Mouse (Mus musculus): ENCODE measurements around the gene Daw1. TPM values are rescaled to one million over a fixed set of nuclear protein-coding genes. Genes with fewer than 3 reads are reported as not detected.

Gene Daw1
- polyA plus RNA-seq, 1 experiment: not detected

GRCm38 (mm10) chr1:83120312-83120711 lies 39.2 kb upstream of the Daw1 start:
- H3K4me1 ChIP-seq (ENCODE audit: control insufficient read depth, insufficient read depth, insufficient read length, low read length): peaks cover 7% of the 10 kb centered on the region

GRCm38 (mm10) chr1:83123201-83123600 lies 36.4 kb upstream of the Daw1 start:
- 95% methylated on average over 2 of the region's 2 CpGs for WGBS
- Histone ChIP-seq H3K27me3 (ENCODE audit: control insufficient read depth, insufficient read depth, low read length) (no peaks in the 10 kb centered on the region), H3K36me3 (ENCODE audit: control insufficient read depth, insufficient read depth, low read length) (no peaks in the 10 kb centered on the region), H3K4me3 (ENCODE audit: low read depth, low read length) (no peak overlapping the region), H3K27ac (ENCODE audit: insufficient read depth, low read depth, low read length) (no peak overlapping the region), H3K4me1 (ENCODE audit: control insufficient read depth, insufficient read depth, insufficient read length, low read length) (no peaks in the 10 kb centered on the region)
- TF ChIP-seq POLR2A (IDR thresholded peaks at IDR 0.05; ENCODE audit: low read depth, low read length) (no peak), CTCF (IDR thresholded peaks at IDR 0.05; ENCODE audit: extremely low read depth, insufficient read length, insufficient replicate concordance, low read depth, low read length) (no peak)

More at GRCm38 (mm10) chr1:83120312-83120711, 39.2 kb upstream of the Daw1 start:
- Histone ChIP-seq H3K27me3 (ENCODE audit: control insufficient read depth, insufficient read depth, low read length) (no peaks in the 10 kb centered on the region), H3K4me3 (ENCODE audit: low read depth, low read length) (no peak overlapping the region), H3K36me3 (ENCODE audit: control insufficient read depth, insufficient read depth, low read length) (no peaks in the 10 kb centered on the region), H3K27ac (ENCODE audit: insufficient read depth, low read depth, low read length) (no peak overlapping the region)
- TF ChIP-seq POLR2A (IDR thresholded peaks at IDR 0.05; ENCODE audit: low read depth, low read length) (no peak), CTCF (IDR thresholded peaks at IDR 0.05; ENCODE audit: extremely low read depth, insufficient read length, insufficient replicate concordance, low read depth, low read length) (no peak)
- WGBS: 90% methylated on average over 3 of the region's 3 CpGs

- no peaks in the 10 kb centered on the region for H3K27me3 ChIP-seq (ENCODE audit: control insufficient read depth, insufficient read depth, low read length)
- H3K4me1 ChIP-seq (ENCODE audit: control insufficient read depth, insufficient read depth, insufficient read length, low read length): no peaks in the 10 kb centered on the region; the same call in 1 of the 2 replicates
- no peak overlapping the region for H3K4me3 ChIP-seq (ENCODE audit: low read depth, low read length)
- H3K27ac ChIP-seq (ENCODE audit: insufficient read depth, low read depth, low read length): no peak overlapping the region
- WGBS: 21% methylated on average over 7 of the region's 7 CpGs
- no peak for TF ChIP-seq CTCF (IDR thresholded peaks at IDR 0.05; ENCODE audit: extremely low read depth, insufficient read length, insufficient replicate concordance, low read depth, low read length)
- no peak for TF ChIP-seq POLR2A (IDR thresholded peaks at IDR 0.05; ENCODE audit: low read depth, low read length)
- no peaks in the 10 kb centered on the region for H3K36me3 ChIP-seq (ENCODE audit: control insufficient read depth, insufficient read depth, low read length)
Measured at GRCm38 (mm10) chr1:83135829-83136228, 23.7 kb upstream of the Daw1 start.

GRCm38 (mm10) chr1:83137847-83138246 lies 21.7 kb upstream of the Daw1 start:
- WGBS: 84% methylated on average over 8 of the region's 8 CpGs
- no peaks in the 10 kb centered on the region for H3K27me3 ChIP-seq (ENCODE audit: control insufficient read depth, insufficient read depth, low read length)
- H3K27ac ChIP-seq (ENCODE audit: insufficient read depth, low read depth, low read length): no peak overlapping the region
- H3K36me3 ChIP-seq (ENCODE audit: control insufficient read depth, insufficient read depth, low read length): no peaks in the 10 kb centered on the region
- no peak for TF ChIP-seq POLR2A (IDR thresholded peaks at IDR 0.05; ENCODE audit: low read depth, low read length)
- no peak for TF ChIP-seq CTCF (IDR thresholded peaks at IDR 0.05; ENCODE audit: extremely low read depth, insufficient read length, insufficient replicate concordance, low read depth, low read length)
- H3K4me3 ChIP-seq (ENCODE audit: low read depth, low read length): no peak overlapping the region
- peaks cover 5% of the 10 kb centered on the region; the same call in 1 of the 2 replicates for H3K4me1 ChIP-seq (ENCODE audit: control insufficient read depth, insufficient read depth, insufficient read length, low read length)

- no peak for TF ChIP-seq CTCF (IDR thresholded peaks at IDR 0.05; ENCODE audit: extremely low read depth, insufficient read length, insufficient replicate concordance, low read depth, low read length)
- no peak for TF ChIP-seq POLR2A (IDR thresholded peaks at IDR 0.05; ENCODE audit: low read depth, low read length)
- H3K27me3 ChIP-seq (ENCODE audit: control insufficient read depth, insufficient read depth, low read length): no peaks in the 10 kb centered on the region
- no peaks in the 10 kb centered on the region for H3K36me3 ChIP-seq (ENCODE audit: control insufficient read depth, insufficient read depth, low read length)
- no peak overlapping the region for H3K27ac ChIP-seq (ENCODE audit: insufficient read depth, low read depth, low read length)
- peaks cover 5% of the 10 kb centered on the region; the same call in 1 of the 2 replicates for H3K4me1 ChIP-seq (ENCODE audit: control insufficient read depth, insufficient read depth, insufficient read length, low read length)
- H3K4me3 ChIP-seq (ENCODE audit: low read depth, low read length): no peak overlapping the region
- 89% methylated on average over 6 of the region's 6 CpGs for WGBS
Measured at GRCm38 (mm10) chr1:83138721-83139120, 20.8 kb upstream of the Daw1 start.

- Histone ChIP-seq H3K36me3 (ENCODE audit: control insufficient read depth, insufficient read depth, low read length) (no peaks in the 10 kb centered on the region), H3K27me3 (ENCODE audit: control insufficient read depth, insufficient read depth, low read length) (no peaks in the 10 kb centered on the region), H3K4me3 (ENCODE audit: low read depth, low read length) (no peak overlapping the region), H3K27ac (ENCODE audit: insufficient read depth, low read depth, low read length) (no peak overlapping the region), H3K4me1 (ENCODE audit: control insufficient read depth, insufficient read depth, insufficient read length, low read length) (peaks cover 5% of the 10 kb centered on the region; the same call in 1 of the 2 replicates)
- TF ChIP-seq POLR2A (IDR thresholded peaks at IDR 0.05; ENCODE audit: low read depth, low read length) (no peak), CTCF (IDR thresholded peaks at IDR 0.05; ENCODE audit: extremely low read depth, insufficient read length, insufficient replicate concordance, low read depth, low read length) (no peak)
- 72% methylated on average over 8 of the region's 8 CpGs for WGBS
Measured at GRCm38 (mm10) chr1:83141510-83141909, 18.0 kb upstream of the Daw1 start.

GRCm38 (mm10) chr1:83142055-83142454 lies 17.5 kb upstream of the Daw1 start:
- H3K4me1 ChIP-seq (ENCODE audit: control insufficient read depth, insufficient read depth, insufficient read length, low read length): peaks cover 8% of the 10 kb centered on the region; the same call in 1 of the 2 replicates
- TF ChIP-seq CTCF (IDR thresholded peaks at IDR 0.05; ENCODE audit: extremely low read depth, insufficient read length, insufficient replicate concordance, low read depth, low read length) (no peak), POLR2A (IDR thresholded peaks at IDR 0.05; ENCODE audit: low read depth, low read length) (no peak)
- H3K27me3 ChIP-seq (ENCODE audit: control insufficient read depth, insufficient read depth, low read length): no peaks in the 10 kb centered on the region
- 22% methylated on average over 5 of the region's 5 CpGs for WGBS
- no peak overlapping the region for H3K27ac ChIP-seq (ENCODE audit: insufficient read depth, low read depth, low read length)
- H3K36me3 ChIP-seq (ENCODE audit: control insufficient read depth, insufficient read depth, low read length): no peaks in the 10 kb centered on the region
- H3K4me3 ChIP-seq (ENCODE audit: low read depth, low read length): no peak overlapping the region

All from small intestine, adult 2 months (tissue).